Mouse (Mus musculus) neural tube, embryonic 12.5 days (tissue): ENCODE data around the gene Lag3. TPM values are rescaled to one million over a fixed set of nuclear protein-coding genes. Genes with fewer than 3 reads are reported as not detected.

ENCODE experiments used
- polyA plus RNA-seq: library from polyadenylated mRNA; unstranded; fragments of >200 nt; fragmentation: Nextera tagmentation; extraction: Ambion mirVana; gene quantifications from 2 replicates; pipeline ENCODE4 v1.2.1, GENCODE M21; 2016

The Lag3 gene
- polyA plus RNA-seq, 1 experiment from 2014 or later, result 2.2 TPM

Other genes starting within 250 kb of the Lag3 start
- 39.0 and 44.0 TPM in 2 replicates for gene Lpcat3, start 248.7 kb downstream of the Lag3 start, polyA plus RNA-seq
- 159 and 161 TPM in 2 replicates for gene Emg1, start 199.5 kb downstream of the Lag3 start, polyA plus RNA-seq
- gene Phb2, start 199.4 kb downstream of the Lag3 start, polyA plus RNA-seq, result 312 and 315 TPM in 2 replicates
- 4.8 and 6.6 TPM in 2 replicates for gene Ptpn6, start 173.0 kb downstream of the Lag3 start, polyA plus RNA-seq
- 527 and 552 TPM in 2 replicates for gene Grcc10, start 170.3 kb downstream of the Lag3 start, polyA plus RNA-seq
- gene Gm45234, start 155.7 kb downstream of the Lag3 start, polyA plus RNA-seq, result not detected in 2 replicates
- gene Atn1, start 155.2 kb downstream of the Lag3 start, polyA plus RNA-seq, result 16.8 and 17.4 TPM in 2 replicates
- gene Eno2, start 142.0 kb downstream of the Lag3 start, polyA plus RNA-seq, result 25.2 and 27.8 TPM in 2 replicates
- gene Lrrc23, start 132.0 kb downstream of the Lag3 start, polyA plus RNA-seq, result 0.68 and 0.85 TPM in 2 replicates
- 8.2 and 8.5 TPM in 2 replicates for gene Spsb2, start 103.0 kb downstream of the Lag3 start, polyA plus RNA-seq
- gene Tpi1, start 97.4 kb downstream of the Lag3 start, polyA plus RNA-seq, result 461 and 485 TPM in 2 replicates
- gene Usp5, start 82.2 kb downstream of the Lag3 start, polyA plus RNA-seq, result 203 TPM in 2 replicates
- 115 and 124 TPM in 2 replicates for gene Cdca3, start 82.2 kb downstream of the Lag3 start, polyA plus RNA-seq
- gene Gnb3, start 71.4 kb downstream of the Lag3 start, polyA plus RNA-seq, result 0.50 and 0.52 TPM in 2 replicates
- 27.2 and 28.4 TPM in 2 replicates for gene P3h3, start 54.0 kb downstream of the Lag3 start, polyA plus RNA-seq
- 14.7 and 16.3 TPM in 2 replicates for gene Gpr162, start 47.7 kb downstream of the Lag3 start, polyA plus RNA-seq
- 0.06 TPM in 1 of 2 replicates, not detected in the other for gene Cd4, start 23.5 kb downstream of the Lag3 start, polyA plus RNA-seq
- gene Ptms, start 8.4 kb upstream of the Lag3 start, polyA plus RNA-seq, result 718 and 773 TPM in 2 replicates
- gene Mlf2, start 19.7 kb upstream of the Lag3 start, polyA plus RNA-seq, result 546 and 556 TPM in 2 replicates
- 91.5 and 99.8 TPM in 2 replicates for gene Cops7a, start 53.8 kb upstream of the Lag3 start, polyA plus RNA-seq
- 9.8 and 10.0 TPM in 2 replicates for gene Pianp, start 85.0 kb upstream of the Lag3 start, polyA plus RNA-seq
- gene Zfp384, start 97.4 kb upstream of the Lag3 start, polyA plus RNA-seq, result 17.0 and 19.1 TPM in 2 replicates
- 151 and 156 TPM in 2 replicates for gene Ing4, start 128.1 kb upstream of the Lag3 start, polyA plus RNA-seq
- gene Acrbp, start 138.0 kb upstream of the Lag3 start, polyA plus RNA-seq, result 15.1 and 15.3 TPM in 2 replicates
- 0.32 and 0.54 TPM in 2 replicates for gene Lpar5, start 156.2 kb upstream of the Lag3 start, polyA plus RNA-seq
- 115 and 121 TPM in 2 replicates for gene Chd4, start 184.3 kb upstream of the Lag3 start, polyA plus RNA-seq
- gene Nop2, start 220.2 kb upstream of the Lag3 start, polyA plus RNA-seq, result 53.9 and 56.3 TPM in 2 replicates
- 21.9 and 22.6 TPM in 2 replicates for gene Iffo1, start 233.5 kb upstream of the Lag3 start, polyA plus RNA-seq